Mouse (Mus musculus) spleen, embryonic (tissue): ENCODE results near the gene P2rx1.

Experiments used
- CTCF ChIA-PET: fragments of 350-600 bp; sonication (Branson Sonifier 250); formaldehyde crosslinking; loops from one replicate; lab custom pipeline; 2022; lab: Charles Lee

P2rx1 gene

DNA sequence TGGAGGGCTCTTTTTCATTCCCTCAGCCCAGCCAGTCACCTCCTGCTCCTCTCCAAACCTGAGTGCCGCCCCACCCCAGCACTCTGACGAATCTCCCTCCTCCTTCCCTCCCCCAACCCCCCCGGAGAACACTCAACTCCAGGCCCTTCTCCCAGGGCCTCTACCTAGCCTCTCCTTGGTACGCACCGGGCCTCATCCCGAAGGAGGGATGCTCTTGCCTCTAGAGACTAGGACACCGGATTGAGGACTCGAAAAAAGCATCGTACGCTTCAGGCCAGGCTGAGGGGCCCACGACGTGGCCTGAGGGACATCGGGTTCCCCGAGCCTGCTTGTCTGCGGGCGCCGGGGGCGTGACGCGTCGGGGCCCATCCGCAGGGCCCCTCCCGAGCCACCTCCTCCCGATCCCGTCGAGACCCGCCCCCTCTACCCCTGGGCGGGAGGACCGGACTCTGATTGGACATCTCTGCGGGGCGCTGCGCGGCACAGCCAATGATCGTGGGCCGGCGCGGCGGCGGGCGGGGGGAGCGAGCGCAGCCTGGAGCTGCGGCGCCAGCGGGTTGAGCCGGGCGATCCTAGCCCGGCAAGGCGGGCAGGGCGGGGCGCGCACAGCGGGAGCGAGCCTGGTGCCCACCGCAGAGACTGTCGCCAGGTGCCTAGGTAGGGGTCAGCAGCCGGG is 19.7 kb downstream of the P2rx1 start, which contains the start of gene Camkk1:
Gene Camkk1, plus strand, starts transcription at position 538 of the 676 bp plus-strand sequence.
- CTCF ChIA-PET: interaction anchor here (1.5 kb wide), 1 partner anchor 12 kb away, joined by 3 read pairs; no protein-coding TSS in a partner anchor

DNA sequence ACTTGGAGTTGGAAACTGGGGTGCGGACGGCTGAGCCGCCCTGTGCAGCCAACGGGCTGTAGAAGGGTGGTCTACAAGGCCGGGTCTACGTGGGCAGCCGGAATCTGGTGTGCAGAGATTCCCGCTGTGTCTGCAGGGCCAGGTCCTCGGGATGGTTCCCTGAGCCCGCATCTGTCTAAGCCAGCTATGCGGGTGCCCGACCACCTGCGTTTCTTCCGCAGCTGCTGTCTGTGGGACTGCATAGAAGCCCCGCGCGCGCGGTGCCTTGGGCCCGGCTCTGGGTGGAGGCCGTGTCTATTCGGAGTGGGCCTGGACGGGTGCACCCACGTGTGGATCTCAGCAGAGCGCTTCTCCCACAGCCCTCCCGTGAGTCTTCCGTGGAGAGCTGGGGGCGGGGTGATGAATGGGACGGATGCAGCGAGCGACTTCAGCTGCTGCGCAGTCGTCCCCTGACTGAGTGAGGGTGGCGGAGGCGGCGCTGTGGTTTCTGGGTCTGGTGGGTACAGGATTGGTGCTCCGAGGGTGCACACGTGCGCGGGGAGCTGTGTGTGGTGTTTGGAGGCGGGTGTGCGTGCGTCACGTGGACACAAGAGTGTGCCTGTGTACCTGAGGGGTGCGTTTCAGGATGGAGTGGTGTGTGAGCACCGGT is 20.4 kb downstream of the P2rx1 start:
- CTCF ChIA-PET: interaction anchor here (0.6 kb wide), 2 partner anchors 13 to 22 kb away, joined by 4 to 6 read pairs; no protein-coding TSS in a partner anchor

DNA sequence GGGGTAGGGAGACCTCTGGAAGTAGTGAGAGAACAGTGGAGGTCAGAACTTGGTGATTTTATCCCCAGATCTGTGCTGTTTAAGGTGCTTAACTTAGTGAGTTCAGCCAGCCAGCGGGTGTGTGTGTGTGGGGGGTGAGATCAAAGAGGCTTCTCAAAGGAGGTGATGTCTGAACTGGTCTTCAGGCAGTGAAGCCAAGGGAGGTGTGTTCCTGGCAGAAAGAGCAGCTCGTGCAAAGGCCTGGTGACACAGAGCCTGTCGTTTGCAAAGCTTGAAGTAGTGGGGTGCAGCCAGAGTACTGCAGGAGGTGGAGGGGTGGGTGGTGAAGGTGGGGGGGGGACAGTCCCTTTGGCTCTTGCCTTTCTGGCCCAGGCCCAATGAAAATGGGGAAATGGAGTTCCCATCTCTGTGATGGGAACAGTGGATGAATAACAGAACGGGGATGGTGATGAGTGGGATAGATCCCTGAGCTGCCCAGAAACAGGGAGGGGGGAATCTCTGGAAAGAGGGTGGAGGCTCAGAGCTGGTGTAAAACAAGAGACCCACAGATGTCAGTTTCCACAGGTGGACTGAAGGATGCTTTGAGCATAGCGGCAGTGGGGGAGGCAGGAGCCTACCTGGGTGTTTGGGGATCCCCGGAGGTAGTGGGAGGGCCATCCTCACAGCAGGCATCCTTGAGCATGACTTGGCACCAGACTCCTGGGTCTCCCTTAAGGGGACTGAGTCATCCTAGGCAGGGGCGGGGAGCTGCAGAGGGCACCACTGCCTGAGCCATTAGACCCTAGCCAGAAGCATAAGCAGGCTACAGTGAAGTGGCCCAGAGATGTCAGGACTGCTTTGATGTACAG is 22.3 kb downstream of the P2rx1 start:
- CTCF ChIA-PET: interaction anchor here (0.7 kb wide), 1 partner anchor 15 kb away, joined by 3 read pairs; no protein-coding TSS in a partner anchor

DNA sequence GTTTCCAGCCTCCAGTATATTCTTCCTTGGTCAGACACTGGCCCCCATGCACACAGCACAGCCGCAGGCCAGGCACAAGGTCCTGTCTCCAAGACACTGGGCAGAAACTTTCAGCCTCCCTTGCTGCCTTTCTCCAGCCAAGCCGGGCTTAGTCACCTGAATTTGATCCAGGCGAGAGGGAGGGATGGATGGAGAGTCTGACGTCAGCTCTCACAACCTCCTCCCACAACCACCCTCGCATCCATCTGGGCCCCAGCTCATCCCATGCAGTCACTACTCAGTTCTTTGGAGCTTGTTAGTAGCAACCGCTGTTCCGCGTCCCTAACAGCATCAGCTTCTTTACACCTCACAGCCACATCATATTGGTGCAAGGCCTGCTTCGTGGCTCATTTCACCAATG is 24.2 kb downstream of the P2rx1 start:
- CTCF ChIA-PET: interaction anchor here (1.0 kb wide), 1 partner anchor 25 kb away, joined by 4 read pairs; no protein-coding TSS in a partner anchor

DNA sequence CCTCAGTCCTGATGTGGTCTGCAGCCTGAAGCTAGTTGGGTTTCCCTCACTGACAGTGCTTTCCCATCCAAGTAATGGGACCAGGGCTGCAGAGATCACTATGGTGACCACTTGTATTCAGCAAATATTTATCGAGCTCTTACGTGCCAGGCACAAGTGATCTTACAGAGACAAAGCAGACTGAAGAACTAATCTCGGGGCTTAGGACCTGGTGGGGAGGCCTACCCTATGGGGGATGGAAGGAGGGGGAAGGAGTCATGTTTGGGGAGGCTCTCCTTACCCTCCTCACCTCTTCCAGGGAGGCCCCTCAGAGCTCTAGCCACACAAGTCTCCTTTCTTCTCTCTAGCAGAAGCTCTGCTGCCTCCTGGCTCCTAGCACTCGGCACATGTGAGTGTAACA is 24.9 kb downstream of the P2rx1 start:
- CTCF ChIA-PET: interaction anchor here (1.0 kb wide), 1 partner anchor 24 kb away, joined by 4 read pairs; no protein-coding TSS in a partner anchor

DNA sequence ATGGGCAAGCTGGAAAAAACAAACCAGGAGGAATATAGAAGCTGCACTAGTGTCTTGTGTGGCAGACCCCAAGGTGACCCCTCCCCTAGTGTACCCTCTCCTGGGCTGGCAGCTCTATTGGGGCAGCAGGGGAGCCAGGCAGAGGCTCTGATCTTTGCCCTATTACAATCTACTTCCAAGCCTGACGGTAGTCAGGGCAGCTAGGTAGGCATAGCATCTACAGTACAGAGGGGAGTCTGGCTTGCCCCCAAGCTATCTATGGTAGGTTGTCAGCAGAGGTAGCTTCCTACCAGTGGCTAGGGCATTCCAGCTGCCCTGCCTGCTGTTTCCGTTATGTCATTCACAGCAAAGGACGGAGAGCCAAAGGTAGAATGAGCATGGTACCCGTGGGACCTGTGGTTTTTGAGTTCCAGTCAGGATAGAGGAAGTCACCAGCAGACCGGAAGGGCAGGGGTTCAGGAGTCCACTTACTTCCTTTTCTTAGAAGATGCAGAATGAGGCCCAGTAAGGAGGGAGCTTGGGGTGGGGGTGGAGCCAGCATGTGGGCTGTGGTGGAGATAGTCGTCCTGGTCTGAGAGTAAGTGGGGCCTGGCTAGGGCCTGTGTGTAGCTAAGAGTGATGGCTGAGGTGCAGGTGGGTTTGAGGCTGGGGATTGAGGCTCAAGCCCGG is 25.5 kb downstream of the P2rx1 start:
- CTCF ChIA-PET: no interaction called here

DNA sequence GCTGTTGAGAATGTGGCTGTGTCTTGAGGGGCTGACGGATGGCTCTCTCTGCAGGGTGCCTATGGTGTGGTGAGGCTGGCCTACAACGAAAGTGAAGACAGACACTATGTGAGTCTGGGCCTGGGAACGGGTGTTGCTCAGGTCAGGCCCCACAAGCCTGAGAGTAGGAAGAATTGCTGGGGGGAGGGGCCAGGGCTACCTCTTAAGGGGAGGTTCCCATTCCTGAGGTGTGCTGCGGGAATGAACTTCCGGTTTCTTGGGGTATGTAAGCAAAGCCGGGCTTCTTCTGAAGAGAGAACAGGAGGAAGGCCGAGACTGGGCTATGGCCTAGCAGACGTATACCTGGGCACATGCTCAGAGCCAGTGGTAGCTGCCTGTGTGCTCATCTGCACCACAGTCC is 28.1 kb downstream of the P2rx1 start:
- CTCF ChIA-PET: no interaction called here

DNA sequence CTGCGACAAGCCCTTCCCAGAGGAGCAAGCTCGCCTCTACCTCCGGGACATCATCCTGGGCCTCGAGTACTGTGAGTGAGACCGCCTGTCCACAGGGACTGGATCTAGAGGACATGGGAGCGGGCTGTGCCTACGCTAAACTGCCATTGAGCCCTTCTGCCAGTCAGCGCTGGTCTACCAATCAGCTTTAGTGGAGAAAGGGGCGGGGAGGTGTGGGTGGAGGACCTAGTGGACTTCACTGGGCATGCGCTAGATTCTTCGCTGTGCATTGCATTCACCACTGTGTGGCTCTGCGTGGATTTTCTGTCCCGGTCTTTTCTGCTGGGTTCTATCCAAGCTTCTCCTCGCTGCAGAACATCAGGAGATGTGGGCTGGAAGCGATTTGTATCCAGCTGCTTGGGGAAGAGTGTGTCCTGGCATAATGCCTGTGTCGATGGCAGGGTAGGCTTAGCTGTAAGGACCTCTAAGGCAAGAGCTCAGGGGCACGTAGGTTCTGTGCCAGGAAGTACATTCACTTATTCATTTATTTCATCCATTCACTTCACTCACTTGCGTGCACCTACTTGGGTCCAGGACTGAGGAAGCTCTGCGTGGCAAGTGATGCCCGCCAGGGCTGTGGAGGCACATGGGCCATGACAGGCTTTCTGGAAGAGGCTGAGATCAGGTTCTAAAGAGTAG is 32.1 kb downstream of the P2rx1 start:
- CTCF ChIA-PET: interaction anchor here (0.6 kb wide), 1 partner anchor 18 kb away, joined by 5 read pairs; no protein-coding TSS in a partner anchor

DNA sequence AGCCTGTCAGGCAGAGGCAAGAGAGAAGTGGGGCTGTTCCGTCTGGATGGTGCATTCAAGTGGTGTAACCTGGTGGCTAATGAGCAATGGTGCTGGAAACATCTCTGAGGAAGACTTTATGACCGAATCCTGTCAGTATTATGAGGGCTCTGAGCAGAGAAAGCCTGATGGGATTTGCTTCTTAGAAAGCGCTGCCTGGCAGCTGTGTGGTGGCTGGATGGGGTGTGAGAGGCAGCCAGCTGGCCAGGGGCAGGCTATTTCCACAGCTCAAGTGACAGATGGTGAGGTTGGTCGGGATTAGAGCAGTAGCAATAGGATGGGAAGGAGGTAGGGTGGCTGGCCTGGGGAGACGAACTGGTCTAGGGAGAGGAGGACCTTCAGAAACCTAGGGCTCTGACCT is 32.6 kb downstream of the P2rx1 start:
- CTCF ChIA-PET: no interaction called here

DNA sequence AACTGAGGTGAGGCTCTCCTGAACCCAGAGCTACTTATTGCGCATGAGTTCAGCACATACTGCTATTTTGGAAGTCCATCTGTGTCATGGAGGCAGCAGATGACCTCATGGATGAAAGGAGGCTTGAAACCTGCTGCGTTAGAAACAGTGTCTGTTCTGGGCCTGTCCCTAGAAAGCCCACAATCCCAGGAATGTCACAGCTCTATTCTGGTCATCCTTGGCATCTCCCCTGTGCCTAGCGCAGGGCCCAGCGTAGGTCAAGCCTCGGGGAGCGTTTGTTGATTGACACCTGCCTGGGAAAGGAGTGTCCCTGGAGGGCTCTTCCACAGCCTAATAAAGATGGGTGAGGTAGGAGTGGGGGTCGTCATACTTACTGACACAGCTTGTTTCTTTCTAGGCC is 37.2 kb downstream of the P2rx1 start:
- CTCF ChIA-PET: no interaction called here

DNA sequence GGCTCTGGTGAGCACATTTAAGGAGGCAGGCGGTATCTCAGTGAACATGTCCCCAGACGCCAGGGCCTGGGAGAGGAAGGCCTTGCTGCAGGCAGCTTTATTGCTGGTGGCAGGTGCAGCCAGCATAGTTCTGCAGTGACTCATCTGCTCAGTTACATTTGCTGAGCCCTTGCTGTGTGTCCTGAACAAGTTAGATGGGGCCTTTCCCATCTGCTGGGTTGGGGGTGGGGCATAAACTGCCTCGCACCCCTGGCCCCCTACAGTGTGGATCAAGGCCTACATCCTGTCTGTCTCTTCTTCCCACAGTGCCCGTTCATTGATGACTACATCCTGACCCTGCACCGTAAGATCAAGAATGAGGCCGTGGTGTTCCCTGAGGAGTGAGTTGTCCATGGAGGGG is 38.0 kb downstream of the P2rx1 start:
- CTCF ChIA-PET: no interaction called here

DNA sequence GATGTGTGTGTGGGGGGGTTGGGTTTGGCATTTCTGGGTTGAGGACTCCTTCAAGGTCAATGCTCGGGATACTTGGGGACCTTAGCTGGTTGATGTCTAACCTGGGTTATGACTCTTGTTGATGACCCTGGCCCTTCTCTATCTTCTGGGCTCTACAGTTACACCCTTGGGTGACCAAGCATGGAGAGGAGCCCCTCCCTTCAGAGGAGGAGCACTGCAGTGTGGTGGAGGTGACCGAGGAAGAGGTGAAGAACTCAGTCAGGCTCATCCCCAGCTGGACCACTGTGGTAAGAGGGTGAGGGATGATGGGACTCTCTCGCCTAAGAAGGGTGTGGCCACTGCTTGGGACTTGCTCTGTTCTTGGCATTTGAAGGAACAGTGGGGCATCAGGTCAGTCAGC is 38.8 kb downstream of the P2rx1 start:
- CTCF ChIA-PET: interaction anchor here (3.3 kb wide), 1 partner anchor 30 kb away, joined by 23 read pairs; no protein-coding TSS in a partner anchor

DNA sequence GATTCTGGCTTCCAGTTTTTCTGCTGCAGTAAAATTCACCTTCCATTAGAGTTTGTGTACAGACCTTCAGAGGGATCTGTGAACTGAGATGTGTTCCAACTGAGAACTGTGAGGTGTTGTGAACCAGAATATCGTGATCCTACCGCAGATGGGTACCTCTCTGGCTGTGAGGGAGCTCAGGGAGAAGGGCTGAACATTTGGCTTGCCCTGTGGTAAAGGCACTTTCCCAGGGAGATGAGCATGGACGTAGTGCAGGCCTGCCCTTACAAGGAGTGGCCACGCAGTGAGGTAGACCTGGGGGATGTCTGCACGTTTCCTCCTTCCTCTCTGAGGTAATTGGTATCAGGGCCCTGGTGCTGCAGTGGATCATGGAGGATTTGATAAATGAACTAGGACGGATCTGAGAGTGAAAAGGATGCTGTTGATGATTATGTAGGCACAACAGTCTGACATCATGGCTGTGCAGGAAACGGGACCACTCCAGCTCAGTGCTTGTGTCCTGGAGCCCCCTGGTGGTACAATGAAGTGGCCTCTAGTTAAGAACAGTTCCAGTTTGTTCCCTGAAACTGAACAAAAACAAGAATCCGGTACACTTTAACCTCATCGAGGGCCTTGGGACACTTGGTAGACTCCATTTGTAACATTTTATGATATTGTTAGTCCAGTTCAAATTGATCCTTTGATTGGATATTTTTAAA is 40.3 kb downstream of the P2rx1 start:
- CTCF ChIA-PET: interaction anchor here (3.3 kb wide), 1 partner anchor 32 kb away, joined by 23 read pairs; no protein-coding TSS in a partner anchor

DNA sequence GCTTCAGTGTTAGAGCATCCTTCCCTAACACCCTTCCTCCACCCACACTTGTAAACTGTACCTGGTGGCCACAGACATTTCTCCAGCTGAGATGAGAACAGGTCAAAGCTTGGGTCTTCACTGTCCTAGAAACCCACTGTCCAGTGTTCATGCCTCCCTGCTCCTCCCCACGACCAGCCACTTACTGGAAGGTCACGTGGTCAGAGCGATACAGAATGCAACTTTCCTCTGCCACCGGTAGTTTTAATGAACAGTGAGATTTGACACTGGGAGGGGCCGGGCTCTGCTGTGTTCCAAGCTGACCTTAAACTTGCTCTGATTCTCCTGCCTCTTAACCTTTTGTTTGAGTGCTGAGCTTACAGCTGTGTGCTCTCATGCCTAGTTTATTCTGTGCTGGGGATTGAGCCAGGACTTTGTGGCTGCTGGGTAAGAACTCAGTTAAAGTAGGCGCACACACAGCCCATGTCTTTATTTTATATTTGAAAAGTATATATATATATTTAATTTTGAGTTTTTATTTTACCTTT is 45.4 kb downstream of the P2rx1 start:
- CTCF ChIA-PET: no interaction called here

DNA sequence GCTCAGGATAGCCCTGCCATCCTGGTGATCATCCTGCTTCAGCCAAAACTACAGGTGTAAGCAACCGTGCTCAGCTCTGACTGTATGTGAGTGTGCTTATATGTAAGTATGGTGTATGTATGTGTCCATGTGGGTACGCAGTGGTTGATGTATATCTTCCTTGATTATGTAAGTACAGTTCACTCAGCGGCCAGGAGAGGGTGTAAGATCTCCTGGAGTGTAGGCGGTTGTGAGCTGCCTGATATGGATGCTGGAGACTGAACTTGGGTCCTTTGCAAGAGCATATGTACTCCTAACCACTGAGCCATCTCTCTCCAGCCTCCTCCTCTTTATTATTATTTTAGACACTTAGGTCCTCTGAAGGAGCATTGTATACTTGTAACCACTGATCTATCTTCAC is 45.9 kb downstream of the P2rx1 start:
- CTCF ChIA-PET: no interaction called here

DNA sequence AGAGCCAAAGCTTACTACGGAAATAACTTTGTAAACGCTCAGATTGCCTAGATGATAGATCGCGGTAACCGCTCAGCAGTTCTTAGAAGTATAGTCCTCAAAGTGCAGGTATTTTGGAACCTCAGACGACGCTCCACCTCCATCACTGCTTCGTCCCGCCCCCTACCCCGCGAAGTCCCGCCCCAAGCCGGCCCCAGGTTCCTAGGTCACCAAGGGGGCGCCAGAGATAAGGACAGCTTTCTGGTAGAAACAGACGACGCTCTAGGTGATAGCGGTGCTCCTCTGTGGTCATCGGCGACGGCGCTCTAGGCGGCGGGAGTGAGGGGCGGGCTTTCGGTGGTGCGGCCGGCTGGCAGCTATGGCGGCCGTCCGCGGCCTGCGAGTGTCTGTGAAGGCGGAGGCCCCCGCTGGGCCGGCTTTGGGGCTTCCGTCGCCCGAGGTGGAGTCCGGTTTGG is 48.7 kb downstream of the P2rx1 start, which contains the start of gene Ncbp3:
Gene Ncbp3, plus strand, starts transcription at position 242 of the 455 bp plus-strand sequence.
- CTCF ChIA-PET: interaction anchor here (0.6 to 2.1 kb wide), 3 partner anchors 24 to 169 kb away, joined by 4 to 10 read pairs (median 5); no protein-coding TSS in a partner anchor

DNA sequence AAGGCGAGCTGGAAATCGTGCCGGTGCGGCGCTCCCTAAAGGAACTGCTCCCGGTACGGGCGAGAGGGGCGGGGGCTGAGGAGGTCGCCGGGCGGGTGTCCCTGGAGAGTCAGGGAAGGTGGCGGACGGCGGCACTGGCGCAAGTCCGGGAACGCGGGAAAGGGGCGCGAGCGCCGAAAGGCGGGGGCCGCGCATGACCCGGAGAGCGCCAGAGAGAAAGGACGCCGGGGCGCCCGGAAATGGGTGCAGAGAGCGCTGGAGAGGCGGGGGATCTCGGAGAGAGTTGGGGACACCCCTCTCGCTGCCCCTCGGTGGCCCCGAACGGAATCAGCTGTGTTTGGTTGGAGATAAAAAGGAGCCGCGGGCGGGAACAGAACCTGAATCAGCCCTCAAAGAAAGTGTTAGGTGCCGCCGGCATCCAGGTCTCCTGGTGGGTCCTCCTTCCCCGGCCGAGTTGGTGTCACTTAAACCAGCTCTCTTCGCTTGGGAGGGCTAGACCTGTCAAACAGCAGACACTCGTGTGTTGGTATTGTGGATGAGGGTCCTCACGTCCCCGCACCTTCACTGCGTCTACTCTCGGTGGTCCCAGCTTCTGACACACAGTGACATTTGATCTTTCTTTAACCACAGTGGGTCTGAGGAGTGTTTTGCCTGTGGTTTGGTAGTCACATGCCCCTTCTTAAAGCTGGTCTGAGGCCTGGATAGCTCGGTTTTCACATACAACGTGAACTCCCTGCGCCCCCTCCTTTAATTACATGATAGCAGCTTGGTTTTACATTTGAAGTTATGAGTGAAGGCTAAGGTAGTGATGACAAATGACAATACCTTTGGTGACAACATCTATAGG is 49.4 kb downstream of the P2rx1 start:
- CTCF ChIA-PET: interaction anchor here (0.5 to 2.1 kb wide), 4 partner anchors 16 to 108 kb away, joined by 4 to 10 read pairs (median 4); no protein-coding TSS in a partner anchor

DNA sequence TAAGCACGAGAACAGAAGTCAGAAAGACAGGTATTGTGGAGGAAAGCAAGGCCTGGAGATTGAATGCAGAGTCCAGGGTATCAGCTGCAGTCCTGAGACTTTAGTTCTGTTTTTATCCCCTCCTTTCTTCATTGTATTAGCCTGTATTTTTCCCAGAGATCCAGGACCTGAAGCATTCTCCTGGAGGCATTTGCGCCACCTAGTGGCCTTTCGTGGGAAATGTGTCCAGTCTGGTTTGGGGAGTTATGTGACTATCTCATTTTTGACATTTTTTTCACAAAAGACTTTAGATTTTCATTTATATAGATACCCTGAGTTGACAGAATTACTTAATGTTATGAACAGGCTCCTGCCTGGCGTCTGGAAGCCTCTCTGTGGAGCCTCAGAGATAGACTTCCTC is 50.4 kb downstream of the P2rx1 start:
- CTCF ChIA-PET: interaction anchor here (0.7 to 2.1 kb wide), 2 partner anchors 42 to 622 kb away, joined by 3 to 10 read pairs; no protein-coding TSS in a partner anchor
